Mouse (Mus musculus): ENCODE measurements around the gene Pus10.

DNA sequence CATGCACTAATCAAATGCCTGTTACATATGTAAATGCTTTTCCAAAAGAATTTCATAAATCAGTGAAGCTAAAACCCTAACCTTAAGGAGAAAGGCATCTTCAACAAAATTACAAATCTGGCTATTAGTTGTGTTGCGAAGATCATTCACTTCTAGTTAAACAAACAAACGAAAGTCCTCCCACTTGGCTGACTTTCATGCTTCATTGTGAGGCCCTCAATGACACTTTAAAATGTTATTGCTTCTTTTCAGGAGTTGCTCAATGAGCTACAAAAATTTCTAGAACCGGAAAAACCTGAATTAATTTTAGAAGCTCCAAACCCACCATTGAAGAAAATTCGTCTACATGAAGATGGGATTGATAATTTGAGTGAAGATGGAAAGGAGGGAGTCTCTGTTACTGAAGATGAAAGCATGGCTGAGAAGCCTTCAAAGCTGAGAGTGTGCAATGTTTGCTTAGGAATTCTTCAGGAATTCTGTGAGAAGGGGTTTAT, 6.8 kb downstream of the Pus10 start:
- TF ChIP-seq POLR2A (IDR thresholded peaks at IDR 0.05; ENCODE audit: insufficient read length, low read depth) (no peak), USF1 (IDR thresholded peaks at IDR 0.05; ENCODE audit: low read depth) (no peak), E2F4 (IDR thresholded peaks at IDR 0.05; ENCODE audit: insufficient read depth) (no peak), TCF12 (IDR thresholded peaks at IDR 0.05; ENCODE audit: insufficient read depth, poor library complexity, severe bottlenecking) (no peak), POLR2AphosphoS2 (IDR thresholded peaks at IDR 0.05; ENCODE audit: insufficient read length, low read depth) (no peak), MYOG (IDR thresholded peaks at IDR 0.05; ENCODE audit: control insufficient read depth in 1 of 3, insufficient read depth in 1 of 3, insufficient read length in 2 of 3, low read depth in 2 of 3) (no peak), MYOD1 (IDR thresholded peaks at IDR 0.05; ENCODE audit: control insufficient read depth in 1 of 3, insufficient read length in 2 of 3, low read depth in 2 of 3) (no peak), SRF (IDR thresholded peaks at IDR 0.05; ENCODE audit: control insufficient read depth, insufficient read length, low read depth) (no peak), MAX (IDR thresholded peaks at IDR 0.05; ENCODE audit: low read depth) (no peak)

Data from myocyte (in vitro differentiated cells).